Mouse (Mus musculus) MEL (cell line): ENCODE data around the gene Gm10160. TPM values are rescaled to one million over a fixed set of nuclear protein-coding genes. Genes with fewer than 3 reads are reported as not detected.

Experiments used
- DNase-seq: peaks from one replicate; pipeline ENCODE4 v3.0.0; 2011; ENCODE audit warnings: low read depth, low spot score
- H3K27ac ChIP-seq: 2 replicates; pipeline ENCODE4 v1.5.1; 2012; ENCODE audit warnings: low read depth, mild to moderate bottlenecking, control low read depth, low read length, moderate library complexity; ENCODE audit not compliant: control insufficient read depth
- H3K27me3 ChIP-seq, 2 experiments: fragments of 150-350 bp in 1 of 2; sonication (generic) in 1 of 2; 2 replicates each; pipeline ENCODE4 v1.6.1; 2012; ENCODE audit warnings: low read length in 2 of 2, mild to moderate bottlenecking in 2 of 2, improper control_type of control experiment in 1 of 2, moderate library complexity in 1 of 2; ENCODE audit not compliant: insufficient read depth in 2 of 2, control insufficient read depth in 1 of 2
- H3K36me3 ChIP-seq, 2 experiments: 2 replicates each; pipeline ENCODE4 v1.6.1; 2012 to 2014; ENCODE audit warnings: low read length in 2 of 2, improper control_type of control experiment in 1 of 2, inconsistent platforms in 1 of 2, mild to moderate bottlenecking in 1 of 2; ENCODE audit not compliant: insufficient read depth in 2 of 2, control insufficient read depth in 1 of 2
- H3K4me1 ChIP-seq, 2 experiments: fragments of 150-350 bp in 1 of 2; sonication (generic) in 1 of 2; 2 replicates each; pipeline ENCODE4 v1.6.1; 2012; ENCODE audit warnings: low read length in 2 of 2, improper control_type of control experiment in 1 of 2, mild to moderate bottlenecking in 1 of 2; ENCODE audit not compliant: insufficient read depth in 2 of 2, control insufficient read depth in 1 of 2
- H3K4me3 ChIP-seq, 2 experiments: fragments of 150-350 bp in 1 of 2; sonication (generic) in 1 of 2; 2 replicates each; pipeline ENCODE4 v1.5.1; 2012; ENCODE audit warnings: low read depth in 2 of 2, low read length in 2 of 2, mild to moderate bottlenecking in 2 of 2, moderate library complexity in 2 of 2, control low read depth in 1 of 2, improper control_type of control experiment in 1 of 2; ENCODE audit not compliant: control insufficient read depth in 1 of 2, insufficient read depth in 1 of 2
- H3K79me2 ChIP-seq: 2 replicates; pipeline ENCODE4 v1.6.1; 2012; ENCODE audit warnings: mild to moderate bottlenecking, low read length, moderate library complexity; ENCODE audit not compliant: control insufficient read depth, poor library complexity, insufficient read depth
- H3K9ac ChIP-seq: 2 replicates; pipeline ENCODE4 v1.6.1; 2012; ENCODE audit warnings: low read depth, mild to moderate bottlenecking, control low read depth, low read length, moderate library complexity; ENCODE audit not compliant: control insufficient read depth, poor library complexity, severe bottlenecking
- H3K9me3 ChIP-seq: fragments of 150-350 bp; sonication (generic); replicated peaks from 2 replicates; pipeline ENCODE4 v1.6.1; 2012; ENCODE audit warnings: mild to moderate bottlenecking, low read length, improper control_type of control experiment, moderate library complexity; ENCODE audit not compliant: insufficient read depth
- ELF1 ChIP-seq: IDR thresholded peaks from 2 replicates; pipeline ENCODE4 v1.6.1; 2014; ENCODE audit warnings: low read depth, mild to moderate bottlenecking, inconsistent platforms, low read length, improper control_type of control experiment, moderate library complexity
- HCFC1 ChIP-seq: IDR thresholded peaks from 2 replicates; pipeline ENCODE4 v1.6.1; 2012; ENCODE audit warnings: low read depth, mild to moderate bottlenecking, inconsistent platforms, low read length, improper control_type of control experiment, moderate library complexity
- MAFK ChIP-seq: IDR thresholded peaks from 2 replicates; pipeline ENCODE4 v1.6.1; 2011; ENCODE audit warnings: low read depth, mild to moderate bottlenecking, low read length, improper control_type of control experiment, borderline replicate concordance
- MXI1 ChIP-seq: IDR thresholded peaks from 2 replicates; pipeline ENCODE4 v1.6.1; 2011; ENCODE audit warnings: mild to moderate bottlenecking, low read depth, low read length, improper control_type of control experiment
- MYC ChIP-seq: IDR thresholded peaks from 2 replicates; pipeline ENCODE4 v1.6.1; 2011; ENCODE audit warnings: low read depth, mild to moderate bottlenecking, low read length, improper control_type of control experiment, moderate library complexity
- NELFE ChIP-seq: IDR thresholded peaks from 2 replicates; pipeline ENCODE4 v1.6.1; 2011; ENCODE audit warnings: low read depth, low read length, improper control_type of control experiment
- POLR2A ChIP-seq, 2 experiments: IDR thresholded peaks; 2 replicates each; pipeline ENCODE4 v1.6.1; 2011 to 2012; ENCODE audit warnings: low read length in 2 of 2, mild to moderate bottlenecking in 2 of 2, control low read depth in 1 of 2, improper control_type of control experiment in 1 of 2, low read depth in 1 of 2, moderate library complexity in 1 of 2; ENCODE audit not compliant: control insufficient read depth in 1 of 2, insufficient read depth in 1 of 2, poor library complexity in 1 of 2
- RAD21 ChIP-seq: IDR thresholded peaks from 2 replicates; pipeline ENCODE4 v1.6.1; 2011; ENCODE audit warnings: mild to moderate bottlenecking, low read depth, low read length, improper control_type of control experiment
- TAL1 ChIP-seq: IDR thresholded peaks from 2 replicates; pipeline ENCODE4 v1.6.1; 2012; ENCODE audit warnings: mild to moderate bottlenecking, inconsistent platforms, low read length, moderate library complexity, mixed read lengths
- TBP ChIP-seq: IDR thresholded peaks from 2 replicates; pipeline ENCODE4 v1.8.0; 2011; ENCODE audit warnings: low read depth, low read length, improper control_type of control experiment
- TCF12 ChIP-seq: IDR thresholded peaks from 2 replicates; pipeline ENCODE4 v1.6.1; 2014; ENCODE audit warnings: low read depth, mild to moderate bottlenecking, inconsistent platforms, low read length, improper control_type of control experiment, moderate library complexity
- UBTF ChIP-seq: IDR thresholded peaks from 2 replicates; pipeline ENCODE4 v1.6.1; 2012; ENCODE audit warnings: low read depth, mild to moderate bottlenecking, inconsistent platforms, low read length, improper control_type of control experiment, moderate library complexity, borderline replicate concordance; ENCODE audit not compliant: insufficient read depth
- USF1 ChIP-seq: IDR thresholded peaks from 2 replicates; pipeline ENCODE4 v1.6.1; 2014; ENCODE audit warnings: low read depth, mild to moderate bottlenecking, inconsistent platforms, low read length, improper control_type of control experiment, moderate library complexity
- polyA plus RNA-seq, 2 experiments: library from polyadenylated mRNA; stranded (reverse) in 1 of 2; unstranded in 1 of 2; fragments of >175 nt in 1 of 2; fragments of >200 nt in 1 of 2; gene quantifications; 2 replicates each; pipeline versions ENCODE4 v1.2.1 to v1.2.4; 2012; ENCODE audit warnings: low replicate concordance in 2 of 2, low read depth in 1 of 2; ENCODE audit not compliant: insufficient read length in 2 of 2, insufficient read depth in 1 of 2, missing spikeins in 1 of 2
- total RNA-seq: library from RNA; depleted of rRNA; stranded (reverse); fragments of 300-350 nt; gene quantifications from 2 replicates; pipeline ENCODE4 v1.2.3, GENCODE M21; 2012

Gm10160 gene
- total and polyA plus RNA-seq, 3 experiments: not detected

DNA sequence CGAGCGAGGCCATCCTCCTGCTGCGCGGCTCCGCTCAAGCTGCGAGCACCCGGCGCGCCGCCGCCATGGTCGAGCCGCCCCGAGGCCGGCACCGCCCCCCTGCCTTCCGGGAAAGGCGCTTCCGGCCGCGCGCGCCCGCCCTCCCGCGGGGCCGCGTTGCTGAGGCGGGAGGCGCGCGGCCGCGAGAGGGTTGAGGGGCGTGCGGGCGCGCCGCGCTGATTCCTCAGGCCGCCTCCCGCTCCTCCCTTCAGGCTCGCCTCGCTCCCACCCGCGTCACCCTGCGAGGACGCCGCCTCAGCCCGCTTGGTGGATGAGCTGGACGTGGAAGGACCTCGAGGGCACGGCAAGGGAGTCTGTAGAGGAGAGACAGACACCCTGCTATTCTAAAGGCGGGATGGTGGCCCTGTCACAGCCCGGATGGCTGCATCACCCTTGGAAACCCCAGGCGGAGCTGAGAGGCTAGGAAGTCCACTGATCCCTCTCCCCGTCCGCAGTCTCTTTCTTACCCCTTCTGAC lies 26.2 kb downstream of the Gm10160 start, which contains the start of gene Btbd1:
Gene Btbd1 (minus strand): TSS at position 53 of the 516 bp plus-strand sequence.
- peaks cover 38% of the 10 kb centered on the region for H3K79me2 ChIP-seq
- no peaks in the 10 kb centered on the region; a peak in 1 of 4 replicates for H3K27me3 ChIP-seq
- no peaks in the 10 kb centered on the region for H3K9me3 ChIP-seq
- H3K9ac ChIP-seq: peak within 1 kb of the TSS; percentile 94
- peaks cover 0 to 17% of the 10 kb centered on the region in 2 experiments; a peak in 2 of 4 replicates for H3K36me3 ChIP-seq
- no peak for TF ChIP-seq TBP
- TF ChIP-seq TAL1: no peak
- peak; percentile 12 for TF ChIP-seq MXI1
- peak; percentile 25; the same call in 1 of the 2 replicates for TF ChIP-seq ELF1
- peak in 1 of 2 experiments; percentile 57; a peak in 2 of 4 replicates for TF ChIP-seq POLR2A (IDR thresholded peaks at IDR 0.05; ENCODE audit: control insufficient read depth in 1 of 2, insufficient read depth in 1 of 2, low read depth in 1 of 2, low read length in 2 of 2, poor library complexity in 1 of 2)
- TF ChIP-seq NELFE: peak; percentile 62
- H3K4me1 ChIP-seq: peaks cover 0 to 18% of the 10 kb centered on the region in 2 experiments
- peak; percentile 81 for DNase-seq
- H3K27ac ChIP-seq: peak within 1 kb of the TSS; percentile 44
- peak within 1 kb of the TSS; percentile 85 to 94 for H3K4me3 ChIP-seq

- DNase-seq: peak; percentile 48
- H3K9me3 ChIP-seq: no peaks in the 10 kb centered on the region
- H3K4me1 ChIP-seq: peaks cover 0 to 18% of the 10 kb centered on the region in 2 experiments
- peak overlapping the region; percentile 85 to 94 for H3K4me3 ChIP-seq
- H3K27me3 ChIP-seq: no peaks in the 10 kb centered on the region; a peak in 1 of 4 replicates
- peaks cover 0 to 17% of the 10 kb centered on the region in 2 experiments; a peak in 2 of 4 replicates for H3K36me3 ChIP-seq
- peaks cover 42% of the 10 kb centered on the region for H3K79me2 ChIP-seq
- peak overlapping the region; percentile 44 for H3K27ac ChIP-seq
- peak overlapping the region; percentile 94 for H3K9ac ChIP-seq
- TF ChIP-seq RAD21: no peak
- 0 out of 2 replicates have a peak, but pooled peaks have one; percentile 52 for TF ChIP-seq MXI1
- TF ChIP-seq TCF12: no peak
- TF ChIP-seq POLR2A (IDR thresholded peaks at IDR 0.05; ENCODE audit: control insufficient read depth in 1 of 2, insufficient read depth in 1 of 2, low read depth in 1 of 2, low read length in 2 of 2, poor library complexity in 1 of 2): 0 out of 4 replicates have a peak, but pooled peaks of 1 of the 2 experiments have one; percentile 32
- TF ChIP-seq HCFC1: no peak
- no peak for TF ChIP-seq MAFK
- TF ChIP-seq MYC: no peak
- no peak for TF ChIP-seq UBTF
- no peak for TF ChIP-seq USF1
Observed at GRCm38 (mm10) chr7:81828681-81829378, 26.8 kb downstream of the Gm10160 start.
